Mouse (Mus musculus) right cerebral cortex, adult 2 months (tissue): ENCODE results near the gene Snx14.

Experiments used
- DNase-seq, 2 experiments: peaks; one replicate each; pipeline ENCODE4 v3.0.0; 2021 to 2022; ENCODE audit warnings: low spot score in 2 of 2

Gene Snx14

DNA sequence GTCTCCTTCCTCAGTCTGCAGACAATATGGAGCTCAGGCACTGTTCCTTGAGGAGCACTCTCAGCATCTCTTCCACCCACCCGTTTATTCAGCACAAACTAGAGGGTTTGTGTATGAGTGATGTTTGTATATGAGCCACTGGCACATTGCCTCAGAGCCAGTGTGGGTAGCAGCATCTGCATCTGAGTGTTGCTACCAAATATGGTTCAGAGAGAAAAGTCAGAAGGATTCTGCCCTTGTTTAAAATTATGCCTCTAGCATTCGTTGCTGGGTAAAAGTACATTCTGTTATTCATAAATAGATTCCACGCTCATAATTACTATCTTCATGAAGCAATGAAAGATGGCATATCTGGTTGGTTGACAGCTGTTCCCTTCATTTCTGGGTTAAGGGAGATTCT, 96.1 kb downstream of the Snx14 start:
- peak; percentile 45 to 48 for DNase-seq

DNA sequence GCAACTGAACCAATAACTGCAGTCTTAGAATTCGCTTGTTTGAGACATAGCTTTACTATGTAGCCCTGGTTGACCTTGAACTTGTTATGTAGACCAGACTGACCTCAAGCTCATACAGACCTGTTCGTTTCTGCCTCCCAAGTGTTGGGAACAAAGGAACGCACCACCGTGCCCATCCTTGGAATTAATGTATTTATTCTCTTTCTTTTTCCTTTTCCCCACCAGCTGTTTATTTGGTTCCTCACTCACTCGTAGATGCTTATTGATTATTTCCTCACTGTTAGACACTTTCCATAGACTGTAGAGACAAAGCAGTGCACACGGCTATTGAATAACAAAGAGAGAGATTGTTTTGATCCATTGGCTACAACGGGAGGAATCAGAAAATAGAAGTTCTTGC, 96.5 kb downstream of the Snx14 start:
- DNase-seq: no peak

DNA sequence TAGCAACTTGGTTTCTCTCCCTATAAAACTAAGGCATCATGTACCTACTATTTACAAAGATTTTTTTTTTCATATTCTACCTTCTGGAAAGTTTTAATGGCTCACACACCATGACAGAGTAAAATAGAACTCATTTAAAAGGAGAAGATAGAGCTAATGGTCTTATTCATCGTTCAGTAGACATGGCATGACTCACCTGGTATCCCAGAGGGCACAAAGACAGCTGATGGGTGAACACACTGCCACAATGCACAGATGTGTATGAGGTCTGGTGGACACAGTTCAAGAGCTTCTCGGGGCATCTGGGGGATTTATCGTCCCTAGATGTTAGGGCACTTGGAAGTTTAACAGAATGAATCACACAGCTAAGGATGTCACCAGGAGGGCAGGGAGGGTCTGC, 97.9 kb downstream of the Snx14 start:
- DNase-seq: no peak

DNA sequence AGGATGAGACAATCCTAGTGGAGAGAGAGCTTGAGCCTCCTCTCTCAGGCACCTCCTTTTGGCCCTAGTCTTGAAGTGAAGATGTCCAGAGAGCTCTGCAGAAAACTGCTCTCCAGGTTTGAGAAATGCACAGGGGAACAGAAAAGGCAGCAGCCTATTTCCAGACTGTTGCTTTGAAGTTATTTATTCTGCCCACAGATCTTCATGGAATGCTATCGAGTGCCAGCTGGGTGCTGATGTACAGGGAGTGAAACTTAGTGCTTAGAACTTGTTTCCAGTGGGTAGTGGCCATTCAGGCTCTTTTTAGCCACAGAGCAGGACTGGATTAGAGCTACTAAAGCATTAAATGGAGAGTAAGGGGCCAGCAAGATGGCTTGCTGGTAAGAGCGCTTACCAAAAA, 102.9 kb downstream of the Snx14 start:
- no peak for DNase-seq

DNA sequence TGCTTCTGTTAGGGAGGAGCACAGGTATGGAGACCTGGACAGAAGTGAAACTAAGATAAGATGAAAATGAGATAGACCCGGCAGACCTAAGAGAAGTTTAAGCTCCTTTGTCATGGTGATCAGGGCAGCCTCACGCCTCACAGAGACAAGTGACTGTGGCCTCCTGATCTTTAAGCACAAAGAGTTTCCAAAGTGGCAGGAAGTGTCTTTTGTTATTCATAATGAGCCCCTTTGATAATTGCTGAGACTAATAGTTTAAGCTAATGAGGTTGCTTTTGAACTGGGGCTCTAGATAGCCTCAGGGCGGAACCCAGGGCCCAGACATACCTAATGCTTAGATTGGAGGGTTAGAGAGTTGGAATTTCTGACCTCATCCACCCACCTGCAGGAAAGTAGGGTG, 106.3 kb downstream of the Snx14 start:
- no peak for DNase-seq

DNA sequence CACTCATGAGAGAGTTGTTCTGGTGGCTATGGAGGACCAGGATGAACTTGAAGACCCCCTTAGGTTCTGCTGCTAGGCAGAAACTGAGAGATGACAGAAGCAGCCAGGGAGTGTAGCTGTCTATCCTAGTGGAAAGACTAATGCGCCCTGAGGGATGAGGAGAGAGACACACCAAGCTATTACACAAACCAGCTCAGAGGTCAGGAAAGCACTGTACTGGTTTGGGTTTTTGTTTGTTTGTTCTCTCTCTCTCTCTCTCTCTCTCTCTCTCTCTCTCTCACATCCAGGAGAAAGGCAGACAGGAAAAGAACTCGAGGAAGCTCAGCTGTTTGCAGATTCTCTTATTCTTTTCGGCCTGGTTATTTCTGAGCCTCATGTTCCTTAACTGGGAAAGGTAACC, 108.4 kb downstream of the Snx14 start:
- DNase-seq: no peak

DNA sequence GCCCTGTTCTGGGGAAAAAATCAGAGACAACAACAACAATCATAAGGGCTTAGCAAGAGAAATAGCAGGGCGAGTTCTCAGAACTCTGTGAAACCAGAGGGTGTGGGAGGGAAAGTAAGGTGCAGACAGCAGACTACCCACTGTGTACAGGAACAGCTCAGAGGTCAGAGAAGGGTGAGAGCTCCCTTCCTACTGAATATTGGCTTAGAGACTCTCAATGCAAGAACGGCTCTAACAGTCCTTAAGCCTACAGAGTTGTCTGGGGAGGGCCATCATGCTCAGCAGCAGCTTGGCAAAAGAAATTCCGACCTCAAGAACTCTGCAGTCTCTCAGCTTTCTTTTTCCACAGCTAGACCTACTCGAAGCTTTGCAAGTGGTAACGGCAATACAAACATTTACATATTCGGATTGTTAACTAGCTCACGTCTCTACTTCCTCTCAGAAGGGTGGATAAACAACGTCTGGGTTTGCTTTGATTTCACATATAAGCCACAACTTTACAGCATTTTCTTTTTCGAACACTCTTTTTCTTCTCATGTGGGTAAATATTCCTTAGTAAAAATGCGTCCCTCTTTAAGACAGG, 109.5 kb downstream of the Snx14 start:
- DNase-seq: no peak

DNA sequence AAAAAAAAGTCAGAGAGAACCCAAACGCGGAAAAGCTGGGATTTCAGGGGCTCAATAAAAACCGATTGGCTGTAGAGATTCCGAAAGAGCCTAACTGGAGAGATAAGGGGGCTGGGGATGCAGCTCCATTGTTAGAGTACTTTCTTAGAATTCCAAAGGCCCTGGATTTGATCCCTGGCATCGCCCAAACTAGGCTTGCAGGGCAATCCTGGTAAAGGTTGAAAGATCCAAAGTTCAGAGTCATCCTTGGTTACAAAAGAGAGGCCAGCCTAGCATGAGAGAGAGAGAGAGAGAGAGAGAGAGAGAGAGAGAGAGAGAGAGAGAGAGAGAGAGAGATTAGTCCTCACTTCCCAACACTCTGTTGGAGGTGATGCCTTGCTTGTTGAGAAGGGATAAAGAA, 110.1 kb downstream of the Snx14 start:
- no peak for DNase-seq

DNA sequence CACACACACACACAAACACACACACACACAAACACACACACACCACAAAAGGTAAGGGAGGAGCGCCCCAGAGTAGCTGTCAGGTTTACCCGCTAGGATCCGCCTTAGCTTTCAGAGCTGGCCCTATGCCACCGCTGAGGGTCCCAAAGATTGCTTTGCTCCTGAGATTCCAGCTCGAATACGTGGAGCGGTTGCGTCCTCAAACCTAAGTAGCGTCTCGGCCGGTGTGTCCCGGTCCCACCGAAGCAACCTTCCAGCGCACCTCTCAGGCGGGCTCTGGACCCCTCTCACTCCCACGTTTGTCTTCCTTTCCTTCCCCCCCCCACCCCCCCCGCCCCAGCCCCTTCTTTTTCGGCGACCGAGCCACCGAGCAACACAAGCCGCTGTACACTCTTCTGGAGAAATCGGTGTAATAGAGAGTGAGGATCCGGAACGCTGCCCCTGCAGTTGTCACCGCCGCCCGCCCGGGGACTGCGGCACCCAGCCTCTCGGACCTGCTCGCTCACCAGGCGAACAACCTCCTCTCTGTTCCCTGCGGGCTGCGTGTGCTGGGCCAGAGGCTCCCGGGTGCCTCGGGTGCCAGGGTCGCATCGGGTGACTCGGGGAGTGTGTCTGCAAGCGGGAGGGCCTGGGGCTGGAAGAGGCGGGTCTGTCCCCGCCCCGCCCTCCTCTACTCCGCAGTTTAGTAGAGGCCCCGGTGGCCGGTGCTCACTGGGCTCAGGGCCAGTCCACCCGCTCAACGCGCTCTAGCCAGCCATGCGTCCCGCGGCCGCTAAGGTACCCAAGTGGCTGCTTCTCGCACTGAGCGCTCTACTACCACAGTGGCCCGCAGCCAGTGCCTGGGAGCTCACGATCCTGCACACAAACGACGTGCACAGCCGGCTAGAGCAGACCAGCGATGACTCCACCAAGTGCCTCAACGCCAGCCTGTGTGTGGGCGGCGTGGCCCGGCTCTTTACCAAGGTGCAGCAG, 111.5 kb downstream of the Snx14 start, which contains the start of gene Nt5e:
TSS of gene Nt5e (plus strand) at position 268 of the 972 bp plus-strand sequence.
- DNase-seq: peak; percentile 64 to 69
